Mouse (Mus musculus) urinary bladder, postnatal 4 days (tissue): ENCODE measurements around the gene Fcer1g.
"Not testable (repeated sequence)": the region's sequence is repeated elsewhere in the genome, so short reads cannot be mapped to it uniquely, and the experiment has no call there.

ENCODE experiments used
- DNase-seq, 2 experiments: peaks; one replicate each; pipeline ENCODE4 v3.0.0; 2021 to 2022; ENCODE audit warnings: low spot score in 2 of 2

Gene Fcer1g

DNA sequence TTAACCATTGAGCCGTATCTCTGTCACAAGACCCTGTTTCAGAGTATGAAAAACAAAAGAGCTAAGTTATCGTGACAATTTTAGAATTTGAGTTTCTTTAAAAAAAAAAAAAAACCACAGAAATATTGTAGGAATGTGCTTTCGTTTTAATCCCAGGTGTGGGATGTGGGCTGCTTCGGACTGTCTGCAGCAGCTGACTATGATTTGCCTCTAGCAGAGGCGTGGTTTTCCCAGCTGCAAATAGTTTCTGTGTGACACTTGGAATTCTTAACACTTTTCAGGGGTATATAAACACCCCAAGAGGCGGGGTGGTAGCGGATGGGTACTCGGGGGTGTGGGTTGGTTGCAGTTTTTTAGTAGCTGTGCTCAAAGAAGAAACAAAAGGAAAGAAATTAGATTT is 11.2 kb upstream of the Fcer1g start:
- DNase-seq, result no peak

DNA sequence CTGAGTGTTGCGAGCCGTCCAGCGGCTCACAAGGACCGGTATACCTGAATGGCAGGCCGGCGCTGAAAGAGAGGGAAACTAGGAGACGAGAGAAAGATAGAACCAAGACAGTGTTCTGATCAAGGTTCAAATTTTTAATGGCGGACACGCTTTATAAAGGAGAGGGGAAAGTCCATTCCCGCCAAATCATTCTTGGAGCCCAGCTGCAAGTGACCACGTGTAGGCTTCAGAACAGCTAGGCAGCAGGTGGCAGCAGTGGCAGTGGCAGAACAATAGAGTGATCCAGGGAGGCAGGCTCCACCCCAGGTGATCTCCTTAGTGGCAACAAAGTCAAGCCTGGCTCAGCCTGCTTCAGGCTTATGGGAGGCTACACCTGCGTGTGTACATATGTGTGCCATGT is 7.8 kb upstream of the Fcer1g start:
- DNase-seq, result not testable (repeated sequence)

DNA sequence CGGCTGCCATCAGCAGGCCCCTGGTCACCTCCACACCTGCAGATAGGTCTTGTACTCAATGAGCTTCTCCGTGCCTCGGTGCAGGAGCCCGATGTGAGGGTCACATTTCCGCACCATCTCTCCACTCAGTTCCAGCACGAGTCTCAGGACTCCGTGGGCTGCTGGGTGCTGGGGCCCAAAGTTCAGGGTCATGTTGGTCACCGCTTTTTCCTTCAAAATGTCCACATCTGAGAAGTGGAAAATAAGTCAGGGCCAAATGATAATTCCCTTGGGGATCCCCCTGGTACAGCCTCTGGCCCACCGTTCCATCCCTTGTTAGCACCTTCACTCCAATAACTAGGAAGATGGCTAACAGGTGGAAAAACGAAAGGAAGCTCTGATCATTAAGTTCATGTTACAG is 6.7 kb upstream of the Fcer1g start:
- DNase-seq, result no peak

DNA sequence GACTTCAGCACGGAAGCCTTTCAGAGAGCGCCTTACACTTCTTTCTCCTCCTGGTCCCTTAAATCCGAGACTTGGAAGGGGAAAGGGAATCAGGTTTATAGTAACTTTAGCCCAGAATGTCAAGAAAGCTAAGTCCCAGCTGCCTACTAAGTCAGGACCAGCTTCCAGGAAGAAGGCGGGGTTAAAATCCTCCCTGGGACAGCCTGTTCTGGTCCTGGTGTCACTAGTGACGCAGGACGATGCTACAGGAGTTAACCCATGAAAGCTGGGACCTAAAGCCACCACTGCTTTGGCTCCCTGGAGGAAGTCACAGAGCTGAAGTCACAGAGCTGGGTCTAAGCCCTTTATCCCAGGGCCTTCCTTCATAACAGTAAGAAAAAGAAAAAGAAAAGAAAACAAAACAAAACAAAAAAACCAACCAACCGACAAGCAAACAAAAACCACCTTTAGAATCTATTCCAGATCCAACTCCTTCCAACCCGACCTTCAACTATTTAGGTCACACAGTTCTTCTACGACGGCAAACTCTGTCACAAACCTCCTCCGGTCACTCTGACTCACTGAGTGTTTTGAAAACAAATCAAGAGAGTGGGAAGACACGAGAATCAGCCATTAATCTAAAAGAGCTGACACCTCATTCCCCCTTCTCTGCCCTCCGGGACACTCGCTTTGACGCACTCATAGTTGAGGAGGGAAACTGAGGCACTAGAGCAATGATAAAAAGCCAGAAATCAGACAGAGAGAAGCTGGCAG is 6.0 kb upstream of the Fcer1g start:
- no peak for DNase-seq

DNA sequence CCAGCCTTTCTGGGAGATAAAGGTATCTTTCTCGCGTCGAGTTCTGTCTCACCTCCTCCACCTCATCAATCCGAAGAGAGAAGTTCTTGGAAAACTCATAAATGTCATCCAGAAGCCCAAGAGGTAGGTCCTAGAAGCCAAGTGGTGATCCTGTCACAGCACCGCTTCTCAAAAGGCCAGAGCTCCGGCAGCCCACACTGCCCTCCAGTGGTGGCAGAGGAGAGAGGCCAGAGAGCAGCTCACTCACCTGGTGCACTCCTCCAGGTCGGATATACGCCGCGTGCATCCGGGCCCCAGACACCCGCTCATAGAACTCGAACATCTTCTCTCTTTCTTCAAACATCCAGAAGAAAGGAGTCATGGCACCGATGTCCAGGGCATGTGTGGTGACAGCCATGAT is 4.3 kb upstream of the Fcer1g start:
- no peak for DNase-seq

DNA sequence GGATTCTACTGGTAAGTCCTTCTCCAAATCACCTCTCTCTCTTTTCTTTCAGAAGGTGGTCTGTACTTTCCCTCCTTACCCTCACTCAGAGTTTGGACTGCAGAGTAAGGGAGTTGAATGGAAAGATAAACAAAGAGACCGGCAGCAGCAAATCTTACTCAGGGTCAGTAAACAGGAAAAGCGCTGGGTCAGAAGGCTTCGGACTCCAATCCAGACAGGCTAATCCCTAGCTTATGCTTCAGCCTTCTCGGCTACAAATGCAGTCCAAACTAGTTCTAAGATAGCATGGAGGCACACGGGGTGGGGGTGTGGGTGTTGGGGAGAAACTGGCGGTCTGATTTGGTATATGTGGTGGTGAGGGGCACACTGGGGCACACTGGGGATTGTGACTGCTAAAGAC is 3.3 kb upstream of the Fcer1g start:
- no peak for DNase-seq

DNA sequence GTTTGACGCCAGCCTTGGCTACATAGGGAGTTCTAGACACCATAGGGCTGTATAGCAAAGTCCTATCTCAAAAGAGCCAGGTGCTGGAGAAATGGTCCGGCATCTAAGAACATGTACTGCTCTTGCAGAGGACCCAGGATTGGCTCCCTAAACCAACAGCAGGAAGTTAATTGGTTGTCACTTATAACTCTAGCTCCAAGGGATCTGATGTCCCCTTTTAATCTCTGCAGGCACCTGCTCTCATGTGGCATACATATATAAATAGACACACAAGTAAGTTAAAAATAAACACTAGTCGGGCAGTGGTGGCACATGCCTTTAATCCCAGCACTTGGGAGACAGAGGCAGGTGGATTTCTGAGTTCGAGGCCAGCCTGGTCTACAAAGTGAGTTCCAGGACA is 1.6 kb upstream of the Fcer1g start:
- no peak for DNase-seq

DNA sequence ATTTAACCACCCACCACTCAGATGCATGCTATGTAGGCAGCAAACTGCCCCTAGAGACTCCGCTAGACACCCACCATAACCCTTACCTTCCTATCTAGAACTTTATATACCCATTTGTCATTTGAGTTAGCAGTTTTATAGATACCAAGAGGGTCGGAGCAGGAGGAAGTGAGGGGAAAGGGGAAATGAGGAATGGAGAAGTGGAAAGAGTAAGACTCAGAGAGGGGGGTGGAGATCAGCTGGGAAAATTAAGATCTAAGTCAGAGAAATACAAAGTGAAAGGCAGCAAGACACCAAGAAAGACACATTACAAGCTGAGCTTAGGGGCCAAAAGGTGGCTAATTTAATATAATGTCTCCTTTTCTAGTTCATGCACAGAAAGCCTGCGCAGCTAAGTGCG is 373 bp upstream of the Fcer1g start:
- DNase-seq, result no peak

DNA sequence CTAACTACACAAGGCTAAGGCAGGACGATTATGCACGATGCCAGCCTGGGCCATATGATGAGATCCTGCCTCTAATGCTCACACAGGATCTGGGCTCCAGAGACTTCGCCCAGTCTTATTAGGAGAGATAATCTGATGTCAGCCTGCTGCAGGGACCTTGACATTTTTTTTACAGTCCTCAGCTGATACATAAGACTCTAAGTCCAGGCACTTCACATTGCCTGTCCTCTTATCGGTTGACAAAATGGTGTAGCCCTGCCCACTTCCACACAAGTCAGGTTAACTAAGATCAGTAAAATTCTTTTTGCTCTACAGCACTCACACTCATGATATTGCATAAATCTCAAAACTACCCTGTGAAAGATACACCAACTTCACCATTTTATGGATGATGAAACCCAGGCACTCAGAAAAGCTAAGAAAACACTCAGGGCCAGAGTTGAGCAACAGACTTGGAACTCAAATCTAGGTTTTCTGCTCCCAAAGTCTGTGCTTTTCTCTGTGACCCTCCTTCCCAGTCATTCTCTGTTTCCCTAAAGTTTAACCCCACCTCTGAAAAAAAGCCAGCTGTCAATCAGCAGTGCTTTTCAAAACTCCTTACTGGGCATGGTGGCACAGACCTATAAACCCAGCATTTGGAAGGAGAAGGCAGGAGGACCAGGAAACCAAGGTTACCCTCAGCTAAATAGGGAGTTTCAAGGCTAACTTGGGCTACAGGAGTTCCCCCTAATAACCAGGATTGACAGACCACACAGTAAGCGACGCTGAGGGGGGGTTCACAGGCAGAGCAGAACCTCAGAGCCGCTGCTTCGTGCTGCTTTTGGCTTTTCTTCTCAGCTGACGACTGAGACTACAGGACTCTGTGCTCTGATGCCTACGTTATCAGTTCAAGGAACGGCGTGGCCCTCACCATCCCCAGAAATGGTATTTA is 1.1 kb downstream of the Fcer1g start:
- no peak for DNase-seq

DNA sequence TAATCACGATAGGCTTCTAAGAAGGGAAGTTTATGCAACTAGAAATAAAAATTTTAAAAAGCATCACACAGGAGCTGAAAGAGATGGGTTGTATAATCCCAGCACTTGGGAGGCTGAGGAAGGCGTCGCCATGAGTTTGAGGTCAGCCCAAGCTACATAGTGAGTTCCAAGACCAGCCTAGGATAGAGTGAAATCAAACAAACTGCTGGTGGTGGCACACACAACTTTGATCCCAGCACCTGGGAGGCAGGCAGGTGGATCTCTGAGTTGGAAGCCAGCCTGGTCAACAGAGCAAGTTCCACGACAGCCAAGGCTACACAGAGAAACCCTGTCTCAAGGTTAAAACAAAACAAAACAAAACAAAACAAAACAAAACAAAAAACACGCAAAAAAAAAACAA is 1.8 kb downstream of the Fcer1g start:
- no peak for DNase-seq

DNA sequence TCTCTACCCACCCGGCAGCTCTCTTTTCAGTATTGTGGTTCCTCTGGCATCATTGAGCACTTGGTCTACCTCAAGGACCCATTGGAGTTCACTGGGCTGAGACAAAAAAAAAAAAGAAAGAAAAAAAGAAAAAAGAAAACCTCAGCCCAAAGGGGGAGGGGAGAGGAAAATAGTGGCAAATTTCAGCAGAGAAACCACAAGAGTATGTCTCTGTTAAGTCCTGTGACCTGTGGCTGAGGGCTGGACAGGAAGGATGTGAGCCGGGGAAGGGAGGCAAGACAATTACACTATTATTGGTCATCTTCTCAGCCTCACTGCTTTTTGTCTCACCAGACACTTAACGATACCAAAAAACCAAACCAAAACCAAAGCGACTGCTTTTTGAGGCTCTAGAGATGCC is 2.3 kb downstream of the Fcer1g start:
- DNase-seq, result no peak

DNA sequence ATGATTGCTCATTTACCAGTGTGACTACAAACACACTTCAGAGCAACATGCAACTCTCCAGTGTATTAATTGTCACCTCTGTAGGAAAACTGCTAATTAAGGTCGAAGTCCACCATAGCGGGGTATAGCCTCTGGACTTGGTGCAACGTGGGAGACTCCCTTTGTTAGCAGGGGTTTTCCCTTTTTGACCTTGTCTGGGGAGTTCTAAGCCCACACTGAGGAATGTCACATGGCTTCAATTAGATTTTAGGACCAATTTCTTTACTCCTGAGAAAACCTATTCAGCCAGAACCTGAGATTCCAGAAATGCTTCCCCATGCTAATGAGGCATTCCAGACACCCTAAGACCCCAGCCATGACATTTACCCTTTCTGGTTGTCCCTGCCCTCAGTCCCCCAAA is 4.0 kb downstream of the Fcer1g start:
- DNase-seq, result no peak

DNA sequence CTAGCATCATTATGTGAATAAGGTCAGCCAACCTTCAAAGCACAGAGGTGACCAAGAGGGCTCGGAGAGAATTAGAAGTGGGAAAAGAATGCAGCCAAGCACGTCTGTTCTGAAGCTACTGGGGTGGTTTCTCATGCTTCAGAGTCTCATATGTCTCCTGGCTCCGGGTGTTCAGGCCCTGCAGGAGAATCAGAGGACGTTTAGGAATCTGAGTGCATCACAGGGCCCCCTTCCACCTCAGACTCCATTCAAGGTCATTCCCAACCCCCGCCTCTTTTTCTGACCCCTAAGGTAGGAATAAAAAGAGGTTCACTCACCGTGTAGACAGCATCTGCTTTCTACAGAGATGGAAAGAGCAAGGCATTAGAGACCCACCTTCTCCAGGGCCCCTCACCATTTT is 4.4 kb downstream of the Fcer1g start:
- DNase-seq, result no peak

DNA sequence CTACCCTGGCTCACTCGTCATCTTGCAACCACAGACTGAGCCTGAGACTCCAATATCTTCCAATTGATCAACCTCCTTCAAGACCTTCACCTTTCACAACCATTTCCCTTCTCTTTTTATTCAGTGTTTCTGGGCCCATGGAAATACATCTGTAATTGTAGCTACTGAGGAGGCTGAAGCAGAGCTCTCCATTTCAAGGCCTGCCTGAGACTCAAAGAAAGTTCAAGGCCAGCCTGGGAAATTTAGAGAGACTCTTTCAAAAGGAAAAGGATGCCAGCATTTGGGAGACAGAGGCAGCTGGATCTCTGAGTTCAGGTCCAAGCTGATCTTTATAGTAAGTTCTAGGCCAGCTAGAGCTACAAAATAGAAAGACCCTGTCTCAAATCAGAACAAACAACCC is 6.3 kb downstream of the Fcer1g start:
- DNase-seq, result no peak

DNA sequence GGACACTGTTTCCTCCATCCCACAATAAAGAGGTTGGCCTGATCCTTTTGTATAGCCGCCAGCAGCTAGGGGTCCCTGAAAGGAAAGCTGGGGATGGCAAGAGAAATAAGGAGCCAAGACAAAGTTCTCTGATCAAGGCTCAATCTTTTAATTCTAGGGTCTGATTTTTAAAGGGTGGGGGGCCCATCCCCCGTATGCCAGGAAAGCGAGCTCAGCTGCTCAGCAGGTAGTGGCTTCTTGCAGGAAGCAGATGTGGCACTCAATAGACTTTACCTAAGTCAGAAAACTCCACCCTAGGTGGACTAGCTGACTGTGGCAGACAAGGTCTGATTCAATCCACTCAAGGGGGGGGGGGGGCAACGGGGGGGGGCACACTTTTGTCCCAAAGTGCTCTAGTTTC is 7.4 kb downstream of the Fcer1g start:
- no peak for DNase-seq

DNA sequence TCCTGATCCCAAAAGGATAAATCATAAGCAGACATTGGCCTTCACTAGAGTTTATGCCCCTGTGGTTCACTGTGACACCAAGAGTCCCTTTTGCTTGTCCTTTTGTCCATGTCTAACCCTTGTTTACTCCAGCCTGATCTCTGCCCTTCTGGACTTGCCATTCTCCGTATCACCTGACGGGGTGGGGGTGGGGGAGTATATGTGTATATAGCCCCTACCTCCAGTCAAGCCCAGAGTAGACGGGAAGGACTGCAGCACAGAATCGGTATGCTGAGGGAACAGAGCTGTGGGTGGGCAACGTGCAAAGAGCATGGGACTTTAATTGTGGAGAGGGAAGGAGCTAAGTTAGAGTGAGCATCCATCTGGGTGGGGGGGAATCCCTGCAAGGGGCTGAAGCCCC is 9.3 kb downstream of the Fcer1g start, which contains the start of gene Apoa2:
Apoa2 (plus strand) TSS at position 198 of the 400 bp plus-strand sequence.
- no peak for DNase-seq

DNA sequence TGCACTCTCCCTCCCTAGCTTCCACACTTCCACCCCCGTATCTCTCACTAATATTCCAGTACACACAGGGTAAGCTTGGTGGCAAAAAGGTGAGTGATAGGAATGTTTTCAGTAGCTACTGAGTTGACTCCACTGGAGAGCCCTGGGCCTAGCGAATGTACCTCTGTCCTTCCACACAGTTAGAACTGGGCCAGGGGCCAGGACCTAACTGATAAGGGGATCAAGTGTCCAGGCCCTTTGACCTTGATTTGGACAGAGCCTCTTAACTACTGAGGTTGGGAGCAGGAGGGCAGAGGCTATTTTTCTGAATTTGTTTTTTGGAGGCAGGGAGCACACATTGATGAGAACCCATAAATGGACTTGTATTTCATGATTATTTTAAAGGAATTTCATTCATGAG is 10.4 kb downstream of the Fcer1g start:
- DNase-seq, result no peak

DNA sequence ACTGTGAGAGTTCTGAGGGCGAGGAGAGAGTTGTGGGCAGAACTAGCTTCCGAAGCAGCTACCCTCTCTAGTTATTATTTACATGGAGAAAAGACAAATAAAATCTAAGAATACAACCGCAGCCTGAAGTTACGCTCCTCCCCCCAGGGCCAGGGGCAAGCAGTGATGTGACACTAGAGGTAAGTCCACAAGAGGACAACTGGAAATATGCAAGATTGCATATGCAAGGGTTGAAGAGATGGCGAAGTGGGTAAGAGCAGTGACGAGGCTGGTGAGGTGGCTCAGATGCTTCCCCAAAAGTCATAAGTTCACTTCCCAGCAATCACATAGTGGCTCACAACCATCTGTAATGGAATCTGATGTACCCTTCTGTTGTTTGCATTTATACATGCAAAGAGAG is 11.0 kb downstream of the Fcer1g start:
- DNase-seq, result no peak

DNA sequence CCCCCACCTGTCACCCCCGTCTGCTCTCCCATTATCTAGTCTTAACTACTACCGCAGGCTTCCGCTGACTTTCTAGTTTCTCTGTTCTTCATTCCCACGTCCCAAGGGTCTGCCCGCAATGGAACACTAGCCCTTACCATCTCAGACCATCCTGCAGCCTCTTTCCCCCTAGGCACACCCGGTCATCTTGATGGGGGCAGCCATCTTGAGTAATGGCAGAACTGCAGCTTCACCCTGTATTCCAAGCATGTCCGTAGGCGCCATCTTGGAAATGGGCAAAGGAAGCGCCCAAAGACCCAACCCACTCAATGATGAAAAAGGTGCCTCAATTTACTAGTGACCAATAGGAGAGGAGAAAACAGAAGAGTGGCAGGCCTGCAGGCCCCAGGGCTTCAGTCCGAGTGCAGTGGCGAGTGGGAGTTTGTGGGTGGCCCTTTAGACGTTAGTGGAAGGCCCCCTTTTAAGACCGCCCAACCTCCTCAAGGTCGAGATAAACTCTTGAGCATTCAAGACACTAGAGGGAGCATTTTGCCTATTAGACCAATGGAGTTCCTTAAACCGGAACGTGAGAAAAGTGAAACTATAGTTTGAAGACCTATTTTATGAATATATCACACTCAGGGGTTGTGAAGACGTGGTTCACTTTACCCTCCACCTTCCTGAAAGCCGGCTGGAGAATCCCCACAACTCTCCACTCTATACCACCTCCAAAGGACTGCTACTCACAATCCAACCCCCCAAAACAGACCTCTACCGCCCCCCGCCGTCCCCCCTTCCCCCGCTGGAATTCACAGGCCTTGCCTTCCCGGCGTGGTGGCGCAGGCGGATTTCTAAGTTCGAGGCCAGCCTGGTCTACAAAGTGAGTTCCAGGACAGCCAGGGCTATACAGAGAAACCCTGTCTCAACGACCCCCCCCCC is 11.7 kb downstream of the Fcer1g start, which contains the start of gene Tomm40l:
Tomm40l (minus strand) TSS at position 277 of the 918 bp plus-strand sequence.
- peak; percentile 87 to 93 for DNase-seq

DNA sequence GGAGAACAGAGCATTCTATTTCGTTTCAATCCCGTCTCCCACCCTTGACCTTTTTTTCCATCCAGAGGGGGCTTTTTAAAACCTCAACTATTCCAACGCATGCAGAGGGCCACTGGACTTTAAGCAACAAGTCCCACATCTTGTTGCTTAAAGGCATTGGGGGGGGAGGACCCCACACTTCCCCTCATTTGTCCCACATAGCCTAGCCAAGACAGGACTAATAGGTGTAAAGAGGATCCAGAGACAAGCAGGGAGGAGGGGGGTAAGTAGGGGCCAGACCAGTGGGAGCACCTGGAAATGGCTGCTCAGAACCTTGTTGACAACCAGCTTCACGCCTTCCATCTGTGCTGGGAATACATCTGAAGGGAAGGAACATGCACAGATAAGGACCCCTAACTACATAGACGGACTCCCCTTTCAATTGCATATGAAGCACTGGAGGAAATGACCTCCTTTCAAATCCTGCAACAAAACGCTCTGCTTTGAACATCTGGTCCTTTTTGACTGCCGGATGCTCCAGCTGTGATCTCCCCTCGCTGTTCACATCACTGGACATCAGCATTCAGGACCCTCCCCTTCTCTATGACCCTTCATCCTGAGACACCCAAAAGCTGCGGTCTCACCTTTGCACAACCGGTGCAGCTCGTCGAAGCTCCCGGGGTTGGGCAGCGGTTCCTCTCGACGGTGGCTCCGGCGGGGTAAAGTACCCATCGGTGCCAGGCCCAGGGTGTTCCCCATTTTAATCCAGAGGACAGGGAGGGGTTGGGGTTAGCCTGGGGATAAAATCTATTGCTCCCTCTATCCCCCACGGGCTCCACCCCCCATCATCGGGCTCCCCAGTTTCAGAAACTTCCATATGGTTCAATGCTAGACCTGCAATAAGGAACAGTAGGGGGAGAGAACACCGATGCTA is 12.6 kb downstream of the Fcer1g start:
- peak in 1 of 2 experiments; percentile 28 for DNase-seq

DNA sequence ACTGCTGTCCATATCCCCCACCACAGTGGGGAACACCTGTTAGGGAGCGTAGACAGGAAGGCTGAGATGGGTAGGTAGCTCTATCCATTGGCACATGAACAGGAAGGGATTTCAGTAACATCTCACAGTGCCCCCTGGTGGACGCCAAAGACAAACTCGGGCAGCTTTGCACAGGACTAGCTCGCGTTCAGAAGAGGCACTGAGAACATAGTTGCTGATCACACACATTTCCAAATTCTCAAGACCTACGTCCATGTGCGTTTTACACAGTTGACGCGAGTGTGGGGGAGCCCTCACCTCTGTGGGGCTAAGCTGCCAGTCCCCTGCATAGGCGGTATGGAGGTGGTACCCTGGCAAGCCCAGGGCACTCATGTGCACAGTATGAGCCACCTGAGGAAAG is 13.3 kb downstream of the Fcer1g start:
- peak; percentile 76 to 89 for DNase-seq
